Mouse (Mus musculus) hindbrain, embryonic 16.5 days (tissue): ENCODE data around the gene Btrc. TPM values are rescaled to one million over a fixed set of nuclear protein-coding genes. Genes with fewer than 3 reads are reported as not detected.

Experiments used
- ATAC-seq: fragments of 200-750 bp; cut with Nextera tagmentation; 2 replicates; pipeline ENCODE4 v1.8.0; 2017; ENCODE audit warnings: moderate TSS enrichment, moderate library complexity
- H3K27ac ChIP-seq: fragments of 300-500 bp; sonication (generic); 2 replicates; pipeline ENCODE4 v1.5.1; 2014; ENCODE audit warnings: low read depth, mild to moderate bottlenecking, control low read depth, low read length, moderate library complexity
- H3K27me3 ChIP-seq: fragments of 300-500 bp; sonication (generic); replicated peaks from 2 replicates; pipeline ENCODE4 v1.6.1; 2014; ENCODE audit warnings: low read length; ENCODE audit not compliant: control insufficient read depth, insufficient read depth
- H3K36me3 ChIP-seq: fragments of 300-500 bp; sonication (generic); 2 replicates; pipeline ENCODE4 v1.6.1; 2014; ENCODE audit warnings: mild to moderate bottlenecking, low read length, moderate library complexity, mixed read lengths; ENCODE audit not compliant: control insufficient read depth, insufficient read depth
- H3K4me1 ChIP-seq: fragments of 300-500 bp; sonication (generic); 2 replicates; pipeline ENCODE4 v1.6.1; 2014; ENCODE audit warnings: low read depth, low read length; ENCODE audit not compliant: control insufficient read depth, insufficient read depth
- H3K4me2 ChIP-seq: fragments of 300-500 bp; sonication (generic); 2 replicates; pipeline ENCODE4 v1.6.1; 2014; ENCODE audit warnings: mild to moderate bottlenecking, low read length, control low read depth, moderate library complexity
- H3K4me3 ChIP-seq: fragments of 300-500 bp; sonication (generic); 2 replicates; pipeline ENCODE4 v1.5.1; 2014; ENCODE audit warnings: mild to moderate bottlenecking, low read length, control low read depth, moderate library complexity
- H3K9ac ChIP-seq: fragments of 300-500 bp; sonication (generic); 2 replicates; pipeline ENCODE4 v1.6.1; 2014; ENCODE audit warnings: low read depth, mild to moderate bottlenecking, control low read depth, low read length, moderate library complexity
- H3K9me3 ChIP-seq: fragments of 300-500 bp; sonication (generic); 2 replicates; pipeline ENCODE4 v1.6.1; 2014; ENCODE audit warnings: mild to moderate bottlenecking, low read length, moderate library complexity; ENCODE audit not compliant: control insufficient read depth
- WGBS: fragments of 180-500 bp; shearing (Covaris S2); extraction: QIAGEN DNeasy Blood & Tissue Kit; methylation state at CpG from one replicate; pipeline ENCODE4 v1.1.7; 2014; 5-methylcytosine and 5-hydroxymethylcytosine counted together
- polyA plus RNA-seq: library from polyadenylated mRNA; unstranded; fragments of >200 nt; fragmentation: Nextera tagmentation; extraction: Ambion mirVana; gene quantifications from 2 replicates; pipeline ENCODE4 v1.2.1, GENCODE M21; 2015

Gene Btrc
- polyA plus RNA-seq, 1 experiment from 2014 or later, result 63.4 TPM

DNA sequence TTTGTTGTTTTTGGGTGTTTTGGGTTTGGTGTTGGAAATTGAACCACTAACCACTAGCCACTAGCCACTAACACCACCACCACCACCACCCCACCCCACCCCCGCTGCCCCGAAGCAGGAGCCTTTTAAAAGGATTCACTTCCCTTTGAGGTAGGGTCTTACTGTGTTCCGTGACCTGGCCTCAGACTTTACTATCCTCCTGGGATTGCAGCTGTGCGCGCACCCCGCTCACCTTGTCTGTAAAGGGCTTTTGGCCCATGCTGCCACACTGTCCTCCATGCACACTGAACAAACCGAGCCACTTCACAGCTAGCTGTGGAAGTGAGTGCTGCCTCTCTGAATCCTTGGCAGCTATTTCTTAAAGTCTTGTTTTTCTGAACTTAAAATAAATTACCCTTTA, 141.9 kb downstream of the Btrc start:
- H3K36me3 ChIP-seq, result no peaks in the 10 kb centered on the region
- H3K9ac ChIP-seq, result no peak overlapping the region
- H3K9me3 ChIP-seq, result no peaks in the 10 kb centered on the region
- 84% methylated on average over 7 of the region's 7 CpGs for WGBS
- H3K4me2 ChIP-seq, result no peak overlapping the region
- no peak overlapping the region for H3K27ac ChIP-seq
- no peaks in the 10 kb centered on the region for H3K4me1 ChIP-seq
- no peak overlapping the region for H3K4me3 ChIP-seq
- H3K27me3 ChIP-seq, result no peaks in the 10 kb centered on the region
- ATAC-seq, result no peak

DNA sequence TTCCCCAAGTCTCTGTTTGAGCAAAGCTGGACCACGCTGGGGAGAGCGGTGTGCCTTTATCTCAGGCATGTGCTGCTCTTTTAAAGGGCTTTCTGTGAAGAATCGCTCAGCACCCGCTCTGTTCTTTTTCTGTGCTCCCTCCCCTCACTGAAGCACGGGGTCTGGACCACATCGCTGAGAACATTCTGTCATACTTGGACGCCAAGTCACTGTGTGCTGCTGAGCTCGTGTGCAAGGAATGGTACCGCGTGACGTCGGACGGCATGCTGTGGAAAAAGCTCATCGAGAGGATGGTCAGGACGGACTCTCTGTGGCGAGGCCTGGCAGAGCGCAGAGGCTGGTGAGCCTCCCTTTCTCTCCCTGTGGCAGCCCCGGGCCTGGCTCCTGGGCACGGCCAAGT, 144.0 kb downstream of the Btrc start:
- ATAC-seq, result peak; percentile 17; the same call in 1 of the 2 replicates
- Histone ChIP-seq H3K4me1 (peaks cover 4% of the 10 kb centered on the region; the same call in 1 of the 2 replicates), H3K4me2 (no peak overlapping the region), H3K27ac (no peak overlapping the region), H3K36me3 (no peaks in the 10 kb centered on the region), H3K9me3 (no peaks in the 10 kb centered on the region), H3K4me3 (no peak overlapping the region), H3K27me3 (no peaks in the 10 kb centered on the region), H3K9ac (no peak overlapping the region)
- WGBS, result 69% methylated on average over 19 of the region's 19 CpGs

DNA sequence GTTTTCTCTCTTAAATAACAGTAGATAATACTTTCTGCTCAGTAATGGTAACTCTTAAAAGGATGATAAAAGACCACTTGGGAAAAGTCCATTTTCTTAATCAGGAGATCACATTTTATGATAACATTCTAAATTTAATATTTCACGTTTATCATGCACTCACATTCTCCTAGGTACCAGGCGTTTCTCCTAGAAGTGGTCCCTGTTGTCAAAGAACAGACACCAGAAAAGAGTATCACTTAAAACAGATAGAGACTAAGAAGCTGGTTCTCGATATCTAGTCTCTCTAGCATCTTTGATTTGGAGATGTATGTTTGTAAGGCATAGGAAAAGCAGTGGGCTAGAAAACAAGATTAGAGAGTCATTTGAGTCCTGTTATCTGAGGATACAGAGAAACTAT, 147.1 kb downstream of the Btrc start:
- Histone ChIP-seq H3K9ac (no peak overlapping the region), H3K27me3 (no peaks in the 10 kb centered on the region), H3K4me1 (peaks cover 4% of the 10 kb centered on the region; the same call in 1 of the 2 replicates), H3K9me3 (no peaks in the 10 kb centered on the region), H3K27ac (no peak overlapping the region), H3K4me2 (no peak overlapping the region), H3K4me3 (no peak overlapping the region), H3K36me3 (peaks cover 11% of the 10 kb centered on the region)
- WGBS, result 76% methylated on average over 3 of the region's 3 CpGs
- ATAC-seq, result no peak

DNA sequence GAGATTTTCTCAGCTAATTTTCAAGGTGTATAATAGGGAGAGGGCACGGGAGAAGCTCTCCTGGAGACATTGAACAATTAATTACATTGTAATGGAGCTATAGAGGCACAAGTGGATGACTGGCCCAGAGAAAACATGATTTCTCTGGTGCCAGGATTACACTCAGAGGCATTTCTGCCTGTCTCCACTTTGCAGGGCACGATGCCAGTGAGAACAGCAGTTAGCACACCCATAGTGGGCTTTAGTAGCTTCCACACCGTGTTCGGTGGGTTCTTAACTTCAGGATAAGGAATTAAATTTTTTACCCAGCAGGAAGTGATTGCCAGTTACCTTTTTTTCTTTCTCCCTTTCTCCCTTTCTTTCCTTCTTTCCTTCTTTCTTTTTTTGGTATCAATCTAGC, 147.9 kb downstream of the Btrc start:
- H3K4me3 ChIP-seq, result no peak overlapping the region
- peaks cover 18% of the 10 kb centered on the region for H3K36me3 ChIP-seq
- H3K27ac ChIP-seq, result no peak overlapping the region
- peaks cover 4% of the 10 kb centered on the region; the same call in 1 of the 2 replicates for H3K4me1 ChIP-seq
- no peaks in the 10 kb centered on the region for H3K9me3 ChIP-seq
- WGBS, result 47% methylated on average over 4 of the region's 4 CpGs
- ATAC-seq, result no peak
- no peak overlapping the region for H3K4me2 ChIP-seq
- H3K9ac ChIP-seq, result no peak overlapping the region
- H3K27me3 ChIP-seq, result no peaks in the 10 kb centered on the region

DNA sequence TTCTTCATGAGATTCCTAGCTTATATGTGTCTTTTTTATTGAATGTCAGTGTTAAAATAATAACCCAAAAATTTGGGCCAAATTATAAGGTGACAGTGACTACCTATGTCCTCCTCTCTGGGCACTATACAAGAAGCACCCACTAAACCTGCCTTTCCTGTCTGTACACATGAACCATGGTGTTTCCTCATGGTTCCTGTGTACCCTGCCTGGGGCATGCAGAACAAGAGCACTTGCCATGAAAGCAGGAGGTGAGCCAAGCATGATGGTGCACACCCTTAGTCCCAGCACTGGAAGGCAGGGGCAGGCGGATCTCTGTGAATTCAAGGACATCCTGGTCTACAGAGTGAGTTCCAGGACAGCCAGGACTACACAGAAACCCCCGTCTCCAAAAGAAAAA, 151.8 kb downstream of the Btrc start:
- no peaks in the 10 kb centered on the region for H3K9me3 ChIP-seq
- WGBS, result 83% methylated on average over 2 of the region's 2 CpGs
- H3K27ac ChIP-seq, result no peak overlapping the region
- no peak overlapping the region for H3K9ac ChIP-seq
- no peak for ATAC-seq
- peaks cover 34% of the 10 kb centered on the region for H3K36me3 ChIP-seq
- H3K4me1 ChIP-seq, result peaks cover 4% of the 10 kb centered on the region; the same call in 1 of the 2 replicates
- no peaks in the 10 kb centered on the region for H3K27me3 ChIP-seq
- no peak overlapping the region for H3K4me2 ChIP-seq
- H3K4me3 ChIP-seq, result no peak overlapping the region

DNA sequence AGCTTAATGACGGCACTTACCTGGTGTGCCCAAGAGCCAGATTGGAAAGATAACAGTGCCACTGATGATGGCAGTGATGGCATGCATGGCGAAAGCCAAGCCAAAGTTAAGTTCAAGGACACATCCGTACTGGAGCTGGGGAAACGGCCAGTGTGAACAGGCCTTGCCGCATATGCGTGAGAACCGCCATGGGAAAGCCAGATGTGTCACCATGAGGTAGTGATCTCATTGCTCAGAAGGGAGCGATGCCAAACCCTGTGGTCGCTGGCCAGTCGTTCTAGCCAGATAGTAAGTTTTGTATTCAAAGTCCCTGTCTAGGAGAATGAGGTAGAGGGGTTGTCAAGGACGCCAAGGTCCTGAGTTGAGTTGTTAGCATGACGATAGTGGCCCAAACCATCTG, 152.7 kb downstream of the Btrc start:
- peaks cover 34% of the 10 kb centered on the region for H3K36me3 ChIP-seq
- H3K9ac ChIP-seq, result no peak overlapping the region

DNA sequence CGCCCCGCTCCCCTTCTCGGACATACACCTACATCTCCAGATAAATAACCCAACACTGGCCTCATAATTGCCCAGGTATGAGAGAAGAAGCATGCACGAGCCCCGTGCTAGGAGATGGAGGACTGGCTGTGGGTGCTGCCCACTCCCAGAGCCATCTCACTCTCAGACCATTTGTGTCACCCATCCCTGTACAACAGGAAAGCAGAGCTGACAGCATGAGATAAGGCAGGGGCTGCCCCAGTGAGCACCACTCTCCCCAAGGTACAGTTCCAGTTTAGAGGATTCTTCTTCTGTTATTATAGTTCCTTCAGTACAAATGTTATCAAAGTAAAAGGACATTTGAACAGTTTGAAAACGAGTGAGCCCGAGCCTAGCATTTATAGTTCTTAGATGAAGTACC, 163.8 kb downstream of the Btrc start:
- ATAC-seq, result no peak

More for the DNA sequence above, 152.7 kb downstream of the Btrc start:
- no peaks in the 10 kb centered on the region for H3K27me3 ChIP-seq
- H3K27ac ChIP-seq, result no peak overlapping the region
- ATAC-seq, result no peak
- H3K4me2 ChIP-seq, result no peak overlapping the region
- no peaks in the 10 kb centered on the region for H3K9me3 ChIP-seq
- peaks cover 4% of the 10 kb centered on the region; the same call in 1 of the 2 replicates for H3K4me1 ChIP-seq
- 94% methylated on average over 12 of the region's 12 CpGs for WGBS
- no peak overlapping the region for H3K4me3 ChIP-seq

DNA sequence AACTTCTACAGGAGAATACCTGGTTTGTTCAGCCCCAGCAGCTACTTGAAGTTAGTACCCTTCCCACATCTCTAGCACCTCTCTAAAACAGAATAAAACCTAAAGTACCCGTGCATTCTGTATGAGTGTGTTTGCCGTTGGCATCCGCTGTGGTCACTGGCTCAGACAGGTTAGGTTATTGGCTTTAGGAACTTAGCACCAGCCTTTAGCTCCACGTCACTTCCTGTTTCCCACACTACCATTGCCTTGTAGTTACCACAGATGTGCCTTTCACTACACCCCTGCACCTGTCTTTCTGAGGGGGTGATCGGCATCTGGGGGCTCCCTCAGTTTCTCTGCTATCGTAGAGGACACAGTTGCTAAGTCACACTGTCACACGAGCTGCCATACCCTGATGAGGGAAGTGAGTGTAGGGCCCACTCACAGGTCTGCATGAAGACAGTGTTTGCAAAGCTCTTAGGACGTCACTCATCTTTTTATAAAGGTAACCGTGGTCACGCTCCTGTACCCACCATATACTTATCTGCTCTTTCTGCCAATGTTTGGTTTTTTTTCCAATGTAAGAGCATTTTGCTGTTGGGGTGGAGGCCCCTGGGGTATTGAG, 164.5 kb downstream of the Btrc start:
- no peak overlapping the region for H3K4me2 ChIP-seq
- ATAC-seq, result no peak
- no peaks in the 10 kb centered on the region for H3K4me1 ChIP-seq
- peaks cover 46% of the 10 kb centered on the region for H3K36me3 ChIP-seq
- no peak overlapping the region for H3K4me3 ChIP-seq
- H3K27ac ChIP-seq, result no peak overlapping the region
- H3K9me3 ChIP-seq, result no peaks in the 10 kb centered on the region
- WGBS, result 94% methylated on average over 10 of the region's 10 CpGs
- H3K9ac ChIP-seq, result no peak overlapping the region
- no peaks in the 10 kb centered on the region for H3K27me3 ChIP-seq

More for the DNA sequence above, 163.8 kb downstream of the Btrc start:
- Histone ChIP-seq H3K9ac (no peak overlapping the region), H3K4me2 (no peak overlapping the region), H3K27me3 (no peaks in the 10 kb centered on the region), H3K36me3 (peaks cover 48% of the 10 kb centered on the region), H3K4me3 (no peak overlapping the region), H3K9me3 (no peaks in the 10 kb centered on the region), H3K4me1 (no peaks in the 10 kb centered on the region), H3K27ac (no peak overlapping the region)
- 94% methylated on average over 7 of the region's 7 CpGs for WGBS

DNA sequence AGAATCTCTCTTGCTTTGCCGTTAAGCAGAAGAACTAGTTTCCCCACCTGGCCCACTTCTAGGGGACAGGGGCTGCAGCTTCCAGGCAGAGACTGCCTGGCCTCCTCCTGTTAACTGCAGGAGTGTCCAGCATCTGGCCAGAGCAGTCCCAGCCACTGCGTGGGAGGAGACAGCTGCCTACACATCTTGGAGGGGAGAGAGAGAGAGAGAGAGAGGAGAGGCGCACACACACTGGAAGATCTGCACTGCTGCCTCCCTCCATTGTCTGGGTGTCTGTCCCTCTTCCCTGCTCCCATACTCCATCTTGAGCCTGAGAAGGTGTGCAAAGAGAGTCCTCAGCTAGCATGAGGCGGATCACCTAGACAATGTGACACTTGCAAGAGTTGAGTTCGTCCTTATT, 165.8 kb downstream of the Btrc start:
- no peak for ATAC-seq
- no peak overlapping the region for H3K4me3 ChIP-seq
- H3K27ac ChIP-seq, result no peak overlapping the region

More for the DNA sequence above, 165.8 kb downstream of the Btrc start:
- Histone ChIP-seq H3K9ac (no peak overlapping the region), H3K9me3 (no peaks in the 10 kb centered on the region), H3K4me2 (no peak overlapping the region), H3K27me3 (no peaks in the 10 kb centered on the region), H3K36me3 (peaks cover 42% of the 10 kb centered on the region), H3K4me1 (no peaks in the 10 kb centered on the region)
- 86% methylated on average over 5 of the region's 5 CpGs for WGBS
